Mouse (Mus musculus) urinary bladder, postnatal 36 days (tissue): ENCODE measurements at regions not wholly inside any gene's neighbourhood (a gene's known extent, or its start where the extent isn't known, plus 50 kb on each side); places are given as distances from the start of the nearest gene placed in this dataset.
A peak's percentile ranks its signal among the peaks of the same experiment; 100 is the strongest.
"Not testable (repeated sequence)": the region's sequence is repeated elsewhere in the genome, so short reads cannot be mapped to it uniquely, and the experiment has no call there.

Experiments
- DNase-seq, 2 experiments: peaks; one replicate each; pipeline ENCODE4 v3.0.0; 2022; ENCODE audit warnings: low spot score in 2 of 2, mixed read lengths in 1 of 2

GRCm38 (mm10) chr17:10150403-10150689, 169.3 kb downstream of the Qk start:
- not testable (repeated sequence) for DNase-seq

- DNase-seq: no peak
These were observed 169.8 kb downstream of the Qk start for GRCm38 (mm10) chr17:10149682-10150402.

DNA sequence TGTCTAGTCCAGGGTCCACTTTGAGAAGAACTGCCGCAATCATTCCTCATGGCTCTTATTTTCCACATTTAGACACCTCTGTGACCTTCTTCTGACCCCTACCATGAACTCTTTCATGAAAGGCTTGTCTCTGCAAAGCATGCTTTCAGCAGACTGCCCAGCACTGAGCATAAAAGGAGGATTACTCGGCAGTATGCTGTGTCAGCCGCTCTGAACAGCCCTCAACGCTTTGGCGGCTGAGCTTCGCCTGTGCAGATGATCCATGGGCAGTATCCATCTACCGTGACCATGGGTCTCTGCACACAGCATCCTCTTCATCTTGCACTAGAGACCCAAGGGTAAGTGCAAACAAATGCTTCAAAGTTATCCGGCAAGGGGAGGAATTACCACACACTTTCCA, 172.5 kb downstream of the Qk start:
- DNase-seq: no peak

GRCm38 (mm10) chr17:10146576-10146975, 173.1 kb downstream of the Qk start:
- DNase-seq: no peak

- DNase-seq: no peak
These were observed 180.8 kb downstream of the Qk start for GRCm38 (mm10) chr17:10138847-10139246.

DNA sequence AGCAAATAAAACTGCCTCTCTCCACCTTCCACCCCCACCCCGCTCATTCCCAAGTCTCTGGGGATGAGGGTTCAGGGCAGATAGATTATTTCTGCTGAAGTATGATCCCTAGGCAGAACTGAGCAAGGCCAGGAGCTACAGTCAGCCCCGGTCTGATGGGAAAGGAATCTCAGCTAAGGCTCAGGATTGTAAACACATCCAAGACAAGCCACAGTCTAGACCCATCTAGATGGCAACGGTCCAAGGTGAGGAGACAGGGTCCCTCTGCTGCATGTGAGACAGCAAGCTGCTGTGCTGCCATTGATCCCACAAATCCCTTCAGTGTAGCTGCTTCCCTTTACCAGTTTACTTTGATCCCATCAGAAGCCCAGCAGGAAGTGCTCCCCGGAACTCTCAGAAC, 181.3 kb downstream of the Qk start:
- DNase-seq: no peak

DNA sequence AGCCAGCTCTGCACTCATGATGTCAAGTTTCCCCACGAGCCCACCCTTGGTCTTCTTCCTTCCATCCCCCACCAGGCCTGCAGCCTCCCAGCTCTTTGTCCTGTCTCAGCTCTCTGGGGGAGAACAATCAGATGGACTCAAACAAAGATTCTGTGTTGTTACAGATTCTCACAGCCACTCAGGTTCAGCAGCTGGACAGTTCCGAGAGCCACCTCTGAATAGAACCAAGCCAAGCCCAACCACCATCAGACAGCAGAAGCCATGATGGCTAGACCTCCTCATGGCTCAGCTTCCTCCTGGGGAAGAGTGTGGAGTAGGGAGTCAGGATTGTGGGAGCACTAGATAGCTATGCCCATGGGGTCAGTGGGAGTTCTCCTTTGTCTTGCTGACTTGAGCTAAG, 184.5 kb downstream of the Qk start:
- DNase-seq: no peak

GRCm38 (mm10) chr17:10128591-10128990, 191.1 kb downstream of the Qk start:
- no peak for DNase-seq

- DNase-seq: no peak
These were observed 197.2 kb downstream of the Qk start for GRCm38 (mm10) chr17:10122411-10122810.

- DNase-seq: no peak
These were observed 207.5 kb downstream of the Qk start for GRCm38 (mm10) chr17:10112118-10112517.

DNA sequence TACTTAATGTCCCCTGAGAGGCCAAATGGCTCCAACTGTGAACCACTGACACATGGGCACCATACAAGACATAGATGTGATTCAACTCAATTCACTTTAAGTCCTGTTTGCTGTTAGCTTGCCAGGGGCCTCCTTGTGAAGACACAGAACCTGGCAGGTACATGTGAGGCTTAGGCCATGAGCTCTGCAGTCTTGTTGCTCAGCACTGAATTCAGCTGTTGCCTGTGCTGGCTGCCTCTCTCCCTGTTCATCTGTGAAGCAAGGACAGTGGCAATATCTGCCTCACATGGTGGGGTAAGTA, 209.3 kb downstream of the Qk start:
- no peak for DNase-seq

DNA sequence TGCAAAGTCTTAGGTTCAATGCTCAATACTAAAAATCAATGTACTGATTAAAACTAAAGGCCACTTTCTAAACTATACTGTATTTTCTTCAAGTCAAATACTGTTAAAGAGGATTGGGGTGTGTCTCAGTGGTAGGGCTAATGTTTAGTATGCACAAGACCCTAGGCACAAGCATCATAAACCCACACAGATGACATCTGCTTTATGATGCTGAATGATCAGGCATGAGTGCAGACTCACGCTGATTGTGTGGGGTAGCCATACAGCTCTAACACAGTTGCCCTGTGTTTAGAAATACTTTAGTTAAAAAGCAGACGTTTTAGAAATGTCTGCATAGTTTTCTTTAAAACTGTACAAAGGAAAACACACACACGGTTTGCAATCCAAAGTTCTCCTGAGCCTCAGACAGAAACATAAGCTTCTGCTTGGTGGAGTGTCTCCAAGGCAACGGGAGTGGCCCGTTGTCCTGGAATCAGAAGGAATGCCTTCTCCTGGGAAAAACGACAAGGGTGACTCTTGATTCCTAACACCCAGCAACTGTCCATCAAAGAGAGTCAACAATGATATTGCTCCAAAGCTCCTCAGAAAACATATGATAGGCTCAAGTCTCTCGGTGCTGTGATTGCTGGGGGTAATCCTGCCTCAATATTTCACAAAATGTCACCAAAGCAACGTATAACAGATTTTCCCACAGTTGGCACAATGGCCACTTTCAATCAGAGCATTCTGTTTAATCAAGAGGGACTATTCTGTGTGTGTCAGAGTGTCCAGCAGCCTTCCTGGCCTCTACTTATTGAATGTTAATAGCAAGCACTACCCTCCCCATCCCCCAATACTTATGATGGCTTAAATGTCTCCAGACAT, 209.9 kb downstream of the Qk start:
- DNase-seq: no peak

DNA sequence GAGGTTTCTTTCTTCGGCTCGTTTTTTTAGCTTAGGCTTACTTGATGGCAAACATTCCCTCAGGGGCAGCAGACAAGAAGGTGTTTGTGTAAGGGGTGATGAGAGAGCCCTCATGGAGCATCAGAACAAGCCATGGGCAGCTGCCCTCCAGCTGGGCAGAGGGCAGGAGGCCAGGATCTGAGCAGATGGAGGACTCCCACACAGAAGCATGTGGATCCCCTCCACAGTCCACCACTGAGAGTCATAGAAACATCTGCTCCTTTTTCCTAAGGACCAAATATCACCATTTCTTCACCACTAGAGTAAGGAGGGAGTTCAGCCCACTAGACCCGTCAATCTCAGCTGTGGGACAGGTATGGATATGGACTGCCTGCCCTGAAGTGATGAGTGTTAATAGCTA, 214.4 kb downstream of the Qk start:
- DNase-seq: no peak

DNA sequence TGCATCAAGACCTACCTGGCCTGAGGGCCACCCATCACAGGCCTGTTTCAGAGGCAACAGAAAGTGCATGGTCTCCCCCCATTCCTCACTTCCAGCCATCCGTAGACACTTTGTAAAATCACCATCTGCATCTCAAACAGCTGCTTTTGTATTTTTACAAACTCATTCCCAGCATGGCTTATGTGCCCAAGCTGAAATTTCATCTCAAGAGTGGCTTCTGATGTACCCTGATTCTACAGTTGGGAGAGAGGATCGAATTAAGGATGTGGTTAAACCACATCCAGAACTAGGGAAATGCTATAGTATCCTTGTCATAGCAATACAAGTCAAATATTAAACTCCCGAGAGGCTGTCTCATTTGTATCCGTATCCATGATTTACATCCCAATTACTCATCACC, 221.5 kb downstream of the Qk start:
- no peak for DNase-seq

GRCm38 (mm10) chr17:10097691-10098090, 222.0 kb downstream of the Qk start:
- no peak for DNase-seq

GRCm38 (mm10) chr17:10095841-10096301, 223.8 kb downstream of the Qk start:
- peak in 1 of 2 experiments; percentile 7 for DNase-seq

DNA sequence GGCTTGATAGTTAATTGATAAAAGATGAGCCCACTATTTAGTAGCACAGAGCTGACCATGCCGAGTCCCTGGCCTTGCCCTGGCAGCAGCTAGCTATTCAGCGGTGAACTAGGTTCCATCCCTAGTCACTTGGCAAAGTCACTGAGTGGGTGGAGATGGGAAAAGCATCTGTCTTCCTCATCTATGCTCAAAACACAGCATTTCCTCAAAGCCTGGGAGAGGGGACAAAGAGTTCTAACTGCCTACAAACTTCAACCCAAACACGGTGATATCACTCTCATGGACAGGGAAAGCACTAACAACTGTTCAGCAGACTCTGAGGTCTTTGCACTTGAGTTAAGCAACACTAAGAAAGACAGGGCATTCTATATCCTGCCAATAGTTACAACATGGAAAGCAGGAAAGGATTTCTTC, 225.5 kb downstream of the Qk start:
- peak; percentile 6 to 71 for DNase-seq

DNA sequence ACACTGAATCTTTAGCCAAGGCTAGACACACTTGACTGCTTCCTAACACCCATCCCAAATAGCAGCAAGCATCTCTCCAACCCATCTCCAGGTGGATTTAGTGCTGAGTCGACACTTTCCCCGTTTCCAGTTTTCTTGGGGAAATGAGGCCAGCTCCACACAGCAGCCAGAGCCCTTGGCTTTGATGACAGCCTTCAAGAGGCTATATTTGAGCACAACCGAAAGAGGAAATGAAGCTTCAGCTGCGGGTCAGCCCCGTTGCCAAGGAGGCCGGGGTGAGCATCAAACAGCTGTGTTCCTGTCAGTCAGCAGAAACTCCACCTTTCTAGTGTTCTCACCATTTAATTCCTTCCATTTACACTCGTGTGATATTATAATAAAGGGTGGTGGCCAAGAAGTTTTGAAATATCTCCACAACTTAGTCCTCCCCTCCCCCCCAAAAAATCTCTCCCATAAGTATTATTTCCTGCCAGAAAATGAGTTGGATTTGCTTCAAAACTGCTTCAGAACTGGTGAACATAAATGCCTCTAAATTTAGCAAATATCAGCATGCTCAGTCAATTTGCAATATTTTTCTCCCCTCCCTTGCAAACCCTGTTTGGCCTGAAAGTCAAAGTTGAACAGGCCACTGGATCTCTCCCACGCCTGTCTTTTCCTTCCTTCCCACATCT, 226.1 kb downstream of the Qk start:
- peak in 1 of 2 experiments; percentile 59 for DNase-seq

GRCm38 (mm10) chr17:10087192-10087886, 232.3 kb downstream of the Qk start:
- no peak for DNase-seq

DNA sequence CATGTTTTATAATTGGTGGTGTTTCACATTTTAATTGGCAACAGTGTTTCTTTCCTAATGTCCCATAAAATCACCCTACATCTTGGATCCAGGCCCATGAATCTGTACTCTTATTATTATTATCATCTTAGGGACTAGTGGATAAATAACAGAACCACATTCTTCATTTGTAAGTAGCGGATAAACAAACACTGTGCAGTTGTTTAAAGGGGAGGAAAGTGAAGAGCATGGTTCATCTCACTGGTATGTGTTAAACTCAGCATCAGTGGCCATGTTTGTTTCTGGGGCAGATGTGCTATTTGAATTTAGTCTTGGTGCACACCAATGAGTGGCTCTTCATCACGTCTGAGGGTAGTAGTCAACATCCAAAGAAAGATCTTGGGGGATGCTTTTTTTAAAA, 233.1 kb downstream of the Qk start:
- DNase-seq: no peak

DNA sequence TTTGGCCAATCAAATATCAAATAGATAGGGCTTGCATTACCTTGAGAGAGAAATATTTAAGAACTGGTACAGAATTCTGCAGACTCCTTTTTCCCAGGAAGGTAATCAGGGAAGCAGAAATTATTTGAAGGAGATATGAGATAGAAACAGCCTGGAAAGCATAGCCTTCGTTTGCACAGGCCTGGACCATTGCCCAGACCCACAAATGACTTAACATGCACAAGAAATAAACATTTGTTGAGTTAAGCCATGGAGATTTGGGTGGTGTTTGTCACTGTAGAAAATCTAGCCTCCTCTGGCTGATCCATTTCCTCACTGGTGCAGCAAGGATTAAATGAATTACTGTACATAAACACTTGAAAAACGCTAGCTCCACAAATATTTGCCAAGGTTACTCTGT, 233.5 kb downstream of the Qk start:
- DNase-seq: peak in 1 of 2 experiments; percentile 24

- DNase-seq: no peak
These were observed 237.9 kb downstream of the Qk start for GRCm38 (mm10) chr17:10081721-10082120.
